Mouse (Mus musculus): ENCODE measurements around the gene Card11. TPM values are rescaled to one million over a fixed set of nuclear protein-coding genes. Genes with fewer than 3 reads are reported as not detected.

Gene Card11
- polyA plus RNA-seq, 1 experiment from 2014 or later, result 1.4 TPM

GRCm38 (mm10) chr5:141004078-141004763 is 3.8 kb upstream of the Card11 start:
- Histone ChIP-seq H3K9ac (ENCODE audit: low read length) (no peak overlapping the region), H3K27ac (ENCODE audit: low read length) (no peak overlapping the region), H3K4me3 (ENCODE audit: low read length) (no peak overlapping the region), H3K27me3 (ENCODE audit: control insufficient read depth, insufficient read depth, low read length) (no peaks in the 10 kb centered on the region), H3K9me3 (replicated peaks; ENCODE audit: control insufficient read depth, low read length) (no peaks in the 10 kb centered on the region), H3K36me3 (ENCODE audit: control insufficient read depth, insufficient read depth) (no peaks in the 10 kb centered on the region), H3K4me1 (ENCODE audit: control insufficient read depth, insufficient read depth, low read length) (no peaks in the 10 kb centered on the region), H3K4me2 (ENCODE audit: low read depth, low read length) (no peak overlapping the region)
- 82% methylated on average over 3 of the region's 3 CpGs for WGBS
- no peak for ATAC-seq (replicated peaks; ENCODE audit: extremely low read depth, insufficient read depth, low FRiP score)

GRCm38 (mm10) chr5:140999178-140999672 is 1.2 kb downstream of the Card11 start:
- H3K9ac ChIP-seq (ENCODE audit: low read length), result no peak overlapping the region
- no peaks in the 10 kb centered on the region for H3K36me3 ChIP-seq (ENCODE audit: control insufficient read depth, insufficient read depth)
- no peak overlapping the region for H3K4me2 ChIP-seq (ENCODE audit: low read depth, low read length)
- no peaks in the 10 kb centered on the region for H3K27me3 ChIP-seq (ENCODE audit: control insufficient read depth, insufficient read depth, low read length)
- H3K9me3 ChIP-seq (replicated peaks; ENCODE audit: control insufficient read depth, low read length), result no peaks in the 10 kb centered on the region
- H3K4me3 ChIP-seq (ENCODE audit: low read length), result no peak overlapping the region
- H3K4me1 ChIP-seq (ENCODE audit: control insufficient read depth, insufficient read depth, low read length), result no peaks in the 10 kb centered on the region
- 72% methylated on average over 7 of the region's 7 CpGs for WGBS
- no peak for ATAC-seq (replicated peaks; ENCODE audit: extremely low read depth, insufficient read depth, low FRiP score)
- no peak overlapping the region for H3K27ac ChIP-seq (ENCODE audit: low read length)

GRCm38 (mm10) chr5:140997767-140998166 is 2.6 kb downstream of the Card11 start:
- no peaks in the 10 kb centered on the region for H3K27me3 ChIP-seq (ENCODE audit: control insufficient read depth, insufficient read depth, low read length)
- H3K27ac ChIP-seq (ENCODE audit: low read length), result no peak overlapping the region
- H3K9ac ChIP-seq (ENCODE audit: low read length), result no peak overlapping the region
- no peaks in the 10 kb centered on the region for H3K4me1 ChIP-seq (ENCODE audit: control insufficient read depth, insufficient read depth, low read length)
- WGBS, result 81% methylated on average over 4 of the region's 4 CpGs
- no peak overlapping the region for H3K4me2 ChIP-seq (ENCODE audit: low read depth, low read length)
- no peak for ATAC-seq (replicated peaks; ENCODE audit: extremely low read depth, insufficient read depth, low FRiP score)
- H3K36me3 ChIP-seq (ENCODE audit: control insufficient read depth, insufficient read depth), result no peaks in the 10 kb centered on the region
- H3K9me3 ChIP-seq (replicated peaks; ENCODE audit: control insufficient read depth, low read length), result no peaks in the 10 kb centered on the region
- H3K4me3 ChIP-seq (ENCODE audit: low read length), result no peak overlapping the region

- 0 out of 2 replicates have a peak, but pooled peaks have one; percentile 32 for ATAC-seq (replicated peaks; ENCODE audit: extremely low read depth, insufficient read depth, low FRiP score)
- Histone ChIP-seq H3K36me3 (ENCODE audit: control insufficient read depth, insufficient read depth) (no peaks in the 10 kb centered on the region), H3K27ac (ENCODE audit: low read length) (no peak overlapping the region)
Measured at GRCm38 (mm10) chr5:140992093-140993070, 8.0 kb downstream of the Card11 start.

GRCm38 (mm10) chr5:140985311-140986050 is 14.9 kb downstream of the Card11 start:
- WGBS, result 83% methylated on average over 9 of the region's 9 CpGs
- Histone ChIP-seq H3K27me3 (ENCODE audit: control insufficient read depth, insufficient read depth, low read length) (no peaks in the 10 kb centered on the region), H3K4me1 (ENCODE audit: control insufficient read depth, insufficient read depth, low read length) (no peaks in the 10 kb centered on the region; the same call in 1 of the 2 replicates), H3K4me2 (ENCODE audit: low read depth, low read length) (no peak overlapping the region), H3K9me3 (replicated peaks; ENCODE audit: control insufficient read depth, low read length) (no peaks in the 10 kb centered on the region), H3K36me3 (ENCODE audit: control insufficient read depth, insufficient read depth) (no peaks in the 10 kb centered on the region), H3K4me3 (ENCODE audit: low read length) (no peak overlapping the region), H3K27ac (ENCODE audit: low read length) (no peak overlapping the region), H3K9ac (ENCODE audit: low read length) (no peak overlapping the region)
- no peak for ATAC-seq (replicated peaks; ENCODE audit: extremely low read depth, insufficient read depth, low FRiP score)

More at GRCm38 (mm10) chr5:140992093-140993070, 8.0 kb downstream of the Card11 start:
- H3K27me3 ChIP-seq (ENCODE audit: control insufficient read depth, insufficient read depth, low read length), result no peaks in the 10 kb centered on the region
- H3K9ac ChIP-seq (ENCODE audit: low read length), result no peak overlapping the region
- 60% methylated on average over 11 of the region's 11 CpGs for WGBS
- H3K4me2 ChIP-seq (ENCODE audit: low read depth, low read length), result no peak overlapping the region
- no peaks in the 10 kb centered on the region for H3K4me1 ChIP-seq (ENCODE audit: control insufficient read depth, insufficient read depth, low read length)
- no peaks in the 10 kb centered on the region for H3K9me3 ChIP-seq (replicated peaks; ENCODE audit: control insufficient read depth, low read length)
- no peak overlapping the region for H3K4me3 ChIP-seq (ENCODE audit: low read length)

GRCm38 (mm10) chr5:140981370-140981805 is 19.0 kb downstream of the Card11 start:
- ATAC-seq (replicated peaks; ENCODE audit: extremely low read depth, insufficient read depth, low FRiP score), result no peak
- WGBS, result 33% methylated on average over 6 of the region's 6 CpGs

GRCm38 (mm10) chr5:140980783-140981182 is 19.6 kb downstream of the Card11 start:
- no peak for ATAC-seq (replicated peaks; ENCODE audit: extremely low read depth, insufficient read depth, low FRiP score)
- no peaks in the 10 kb centered on the region for H3K36me3 ChIP-seq (ENCODE audit: control insufficient read depth, insufficient read depth)
- 72% methylated on average over 5 of the region's 5 CpGs for WGBS
- H3K4me3 ChIP-seq (ENCODE audit: low read length), result no peak overlapping the region
- no peak overlapping the region for H3K4me2 ChIP-seq (ENCODE audit: low read depth, low read length)
- H3K27me3 ChIP-seq (ENCODE audit: control insufficient read depth, insufficient read depth, low read length), result no peaks in the 10 kb centered on the region
- H3K9ac ChIP-seq (ENCODE audit: low read length), result no peak overlapping the region
- 0 out of 2 replicates have a peak, but pooled peaks cover 4% of the 10 kb centered on the region for H3K9me3 ChIP-seq (replicated peaks; ENCODE audit: control insufficient read depth, low read length)
- H3K4me1 ChIP-seq (ENCODE audit: control insufficient read depth, insufficient read depth, low read length), result no peaks in the 10 kb centered on the region; the same call in 1 of the 2 replicates
- no peak overlapping the region for H3K27ac ChIP-seq (ENCODE audit: low read length)

More at GRCm38 (mm10) chr5:140981370-140981805, 19.0 kb downstream of the Card11 start:
- Histone ChIP-seq H3K36me3 (ENCODE audit: control insufficient read depth, insufficient read depth) (no peaks in the 10 kb centered on the region), H3K4me1 (ENCODE audit: control insufficient read depth, insufficient read depth, low read length) (no peaks in the 10 kb centered on the region; the same call in 1 of the 2 replicates), H3K9ac (ENCODE audit: low read length) (no peak overlapping the region), H3K27ac (ENCODE audit: low read length) (no peak overlapping the region), H3K27me3 (ENCODE audit: control insufficient read depth, insufficient read depth, low read length) (no peaks in the 10 kb centered on the region), H3K9me3 (replicated peaks; ENCODE audit: control insufficient read depth, low read length) (0 out of 2 replicates have a peak, but pooled peaks cover 4% of the 10 kb centered on the region), H3K4me2 (ENCODE audit: low read depth, low read length) (no peak overlapping the region), H3K4me3 (ENCODE audit: low read length) (no peak overlapping the region)

GRCm38 (mm10) chr5:140980051-140980450 is 20.3 kb downstream of the Card11 start:
- H3K36me3 ChIP-seq (ENCODE audit: control insufficient read depth, insufficient read depth), result no peaks in the 10 kb centered on the region
- H3K4me2 ChIP-seq (ENCODE audit: low read depth, low read length), result no peak overlapping the region
- 84% methylated on average over 2 of the region's 2 CpGs for WGBS
- no peak for ATAC-seq (replicated peaks; ENCODE audit: extremely low read depth, insufficient read depth, low FRiP score)
- no peak overlapping the region for H3K9ac ChIP-seq (ENCODE audit: low read length)
- H3K27ac ChIP-seq (ENCODE audit: low read length), result no peak overlapping the region
- H3K9me3 ChIP-seq (replicated peaks; ENCODE audit: control insufficient read depth, low read length), result 0 out of 2 replicates have a peak, but pooled peaks cover 4% of the 10 kb centered on the region
- no peak overlapping the region for H3K4me3 ChIP-seq (ENCODE audit: low read length)
- no peaks in the 10 kb centered on the region; the same call in 1 of the 2 replicates for H3K4me1 ChIP-seq (ENCODE audit: control insufficient read depth, insufficient read depth, low read length)
- H3K27me3 ChIP-seq (ENCODE audit: control insufficient read depth, insufficient read depth, low read length), result no peaks in the 10 kb centered on the region
